Mouse (Mus musculus) cerebellum, postnatal 4 days (tissue): ENCODE results near the gene S100a1.

Source experiments
- DNase-seq, 2 experiments: peaks; one replicate each; pipeline ENCODE4 v3.0.0; 2022; ENCODE audit warnings: low spot score in 2 of 2, mixed read lengths in 1 of 2

Gene S100a1

GRCm38 (mm10) chr3:90509747-90510123, 4.5 kb downstream of the S100a1 start:
- no peak for DNase-seq

- peak; percentile 98 to 99 for DNase-seq
Measured at GRCm38 (mm10) chr3:90508950-90509746, 5.0 kb downstream of the S100a1 start, which contains the start of gene Chtop. Gene Chtop, minus strand, starts transcription at chr3:90509498.

DNA sequence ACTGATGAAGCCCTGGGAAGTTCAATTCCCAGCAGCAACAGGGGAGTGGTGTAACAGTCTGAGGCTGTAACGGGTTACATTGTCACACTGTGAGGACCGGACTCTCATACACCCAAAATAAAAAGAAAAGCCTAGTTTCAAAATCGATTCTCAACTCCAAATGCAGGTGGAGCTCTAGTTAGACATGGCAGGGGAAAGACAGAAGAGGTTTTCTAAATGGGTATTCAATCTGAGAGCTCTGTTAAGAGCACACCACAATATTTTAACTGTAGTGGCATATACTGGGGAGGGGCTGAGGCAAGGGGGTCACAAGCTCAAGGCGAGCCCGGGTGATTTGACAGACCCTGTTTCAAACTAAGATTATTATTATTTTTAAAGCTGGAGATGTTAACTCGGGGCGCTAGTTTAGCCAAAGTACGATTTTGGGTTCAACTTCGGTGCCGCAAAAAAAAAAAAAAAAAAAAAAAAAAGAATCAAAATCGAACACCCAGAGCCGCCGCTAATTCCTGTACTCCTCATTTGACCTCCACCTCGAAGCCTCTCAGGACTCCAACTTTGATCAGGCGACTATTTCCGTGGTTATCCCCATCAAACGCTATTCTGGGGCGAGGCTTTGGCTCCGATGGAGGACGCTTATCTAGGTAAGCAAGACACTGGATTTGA, 5.8 kb downstream of the S100a1 start:
- DNase-seq = no peak

- DNase-seq = no peak
Measured at GRCm38 (mm10) chr3:90506362-90506761, 7.8 kb downstream of the S100a1 start.

- no peak for DNase-seq
Measured at GRCm38 (mm10) chr3:90505216-90505615, 9.0 kb downstream of the S100a1 start.

DNA sequence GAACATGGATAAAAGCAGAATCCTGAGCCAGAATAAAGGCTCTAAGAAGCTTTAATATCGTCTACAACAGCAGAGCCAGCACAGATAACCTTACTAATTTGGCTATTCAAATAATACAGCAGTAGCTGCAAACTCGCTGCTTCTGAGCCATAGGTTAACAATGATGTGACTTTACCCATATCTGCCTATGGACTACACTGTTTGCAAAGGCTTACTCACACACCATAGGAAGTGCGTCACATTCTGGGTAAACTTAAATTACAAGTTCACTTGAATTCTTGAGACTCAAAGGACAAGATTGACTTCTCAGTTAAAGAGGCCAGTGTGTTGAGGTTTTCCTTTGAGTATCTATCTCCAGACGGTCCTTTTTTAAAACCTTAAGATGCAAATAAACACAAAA, 10.7 kb downstream of the S100a1 start:
- no peak for DNase-seq

DNA sequence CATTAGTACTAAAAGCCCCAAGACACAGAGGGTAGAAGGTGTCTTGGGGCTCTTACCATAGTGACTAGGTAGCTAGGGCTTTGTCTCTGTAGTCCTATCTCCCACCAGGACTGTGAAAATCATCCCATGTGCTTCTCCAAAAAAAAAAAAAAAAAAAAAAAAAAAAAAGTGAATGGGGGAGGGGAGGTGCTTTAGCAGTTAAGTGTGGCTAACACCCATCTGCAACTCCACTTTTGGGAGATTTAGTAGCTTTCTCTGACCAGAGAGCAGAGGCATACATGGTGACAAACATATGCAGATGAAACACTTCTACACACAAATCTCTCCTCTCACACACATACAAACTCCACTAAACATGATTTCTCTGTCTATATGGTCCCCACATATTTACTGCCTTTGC, 16.6 kb downstream of the S100a1 start:
- DNase-seq = no peak

- DNase-seq = no peak
Measured at GRCm38 (mm10) chr3:90495850-90496525, 18.2 kb downstream of the S100a1 start.

- DNase-seq = no peak
Measured at GRCm38 (mm10) chr3:90493831-90494540, 20.2 kb downstream of the S100a1 start.

DNA sequence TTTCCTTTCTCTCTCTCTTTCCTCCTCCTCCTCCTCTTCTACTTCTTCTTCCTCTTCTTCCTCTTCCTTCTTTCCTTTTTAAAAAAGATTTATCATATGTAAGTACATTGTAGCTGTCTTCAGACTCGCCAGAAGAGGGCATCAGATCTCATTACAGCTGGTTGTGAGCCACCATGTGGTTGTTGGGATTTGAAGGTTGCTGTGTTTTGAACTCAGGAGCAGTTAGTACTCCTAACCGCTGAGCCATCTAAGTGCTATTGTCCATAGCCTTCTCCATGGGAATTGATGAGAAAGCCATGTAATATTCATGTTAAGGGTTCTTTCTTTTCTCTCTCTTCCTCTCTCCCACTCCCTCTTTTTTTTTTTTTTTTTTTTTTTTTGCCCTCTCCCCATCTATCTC, 22.8 kb downstream of the S100a1 start:
- DNase-seq = no peak

GRCm38 (mm10) chr3:90490696-90491256, 23.4 kb downstream of the S100a1 start, which contains the start of gene Snapin:
Gene Snapin, minus strand, starts transcription at chr3:90491033.
- DNase-seq = peak; percentile 93 to 96

- no peak for DNase-seq
Measured at GRCm38 (mm10) chr3:90488576-90488975, 25.6 kb downstream of the S100a1 start.

DNA sequence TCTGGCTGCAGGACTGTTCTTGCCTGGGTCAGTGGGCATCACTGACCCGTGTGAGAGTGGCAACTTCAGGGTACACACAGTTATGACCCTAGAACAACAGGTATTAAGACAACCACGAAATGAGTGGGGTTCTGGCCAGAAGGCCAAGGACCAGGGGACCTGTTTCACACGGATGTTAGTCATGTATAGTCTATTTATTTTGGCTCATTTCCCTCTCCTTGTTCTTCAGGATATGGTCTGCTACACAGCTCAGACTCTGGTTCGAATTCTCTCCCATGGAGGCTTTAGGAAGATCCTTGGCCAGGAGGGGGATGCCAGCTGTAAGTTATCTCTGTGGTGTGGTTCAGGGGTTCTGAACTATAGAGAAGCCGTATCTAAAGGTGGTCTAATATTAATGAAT, 27.2 kb downstream of the S100a1 start:
- DNase-seq = no peak

DNA sequence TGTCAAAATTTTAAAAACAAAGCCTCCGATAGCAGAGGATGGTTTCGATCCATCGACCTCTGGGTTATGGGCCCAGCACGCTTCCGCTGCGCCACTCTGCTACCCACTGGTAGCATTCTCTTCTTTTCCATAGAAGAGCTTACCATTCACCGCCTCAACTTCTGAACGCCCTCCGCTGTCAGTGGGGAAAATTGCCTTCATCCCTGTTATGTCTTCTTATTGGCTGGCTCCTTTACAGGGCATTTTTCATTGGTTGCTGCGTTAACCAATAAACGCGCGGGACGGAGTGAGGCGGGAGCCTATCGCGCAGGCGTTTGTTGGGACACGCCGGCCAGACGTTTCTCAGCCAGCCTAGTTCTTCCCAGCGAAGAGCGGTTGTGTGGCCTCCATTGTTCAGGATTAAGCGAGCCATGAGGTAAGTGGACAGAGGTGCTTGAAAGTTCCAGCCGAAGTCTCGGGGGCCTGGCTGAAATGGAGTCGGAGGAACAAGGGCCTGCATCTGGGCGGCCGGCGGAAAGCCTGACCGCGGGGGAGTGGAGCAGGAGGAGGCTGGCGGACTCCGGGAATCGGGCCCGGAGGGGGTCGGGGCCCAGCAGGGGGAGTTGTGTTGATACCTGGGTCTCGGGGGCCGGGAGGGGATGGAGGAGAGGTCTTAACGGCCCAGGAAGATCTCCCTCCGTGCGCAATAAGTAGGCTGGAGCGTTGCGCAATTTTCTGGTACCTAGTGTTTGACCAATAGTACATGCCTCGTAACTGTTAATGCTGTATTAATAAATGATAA, 38.2 kb downstream of the S100a1 start, which contains the start of gene Ilf2:
Gene Ilf2 (plus strand): TSS at position 296 of the 781 bp plus-strand sequence.
- peak; percentile 93 to 95 for DNase-seq

DNA sequence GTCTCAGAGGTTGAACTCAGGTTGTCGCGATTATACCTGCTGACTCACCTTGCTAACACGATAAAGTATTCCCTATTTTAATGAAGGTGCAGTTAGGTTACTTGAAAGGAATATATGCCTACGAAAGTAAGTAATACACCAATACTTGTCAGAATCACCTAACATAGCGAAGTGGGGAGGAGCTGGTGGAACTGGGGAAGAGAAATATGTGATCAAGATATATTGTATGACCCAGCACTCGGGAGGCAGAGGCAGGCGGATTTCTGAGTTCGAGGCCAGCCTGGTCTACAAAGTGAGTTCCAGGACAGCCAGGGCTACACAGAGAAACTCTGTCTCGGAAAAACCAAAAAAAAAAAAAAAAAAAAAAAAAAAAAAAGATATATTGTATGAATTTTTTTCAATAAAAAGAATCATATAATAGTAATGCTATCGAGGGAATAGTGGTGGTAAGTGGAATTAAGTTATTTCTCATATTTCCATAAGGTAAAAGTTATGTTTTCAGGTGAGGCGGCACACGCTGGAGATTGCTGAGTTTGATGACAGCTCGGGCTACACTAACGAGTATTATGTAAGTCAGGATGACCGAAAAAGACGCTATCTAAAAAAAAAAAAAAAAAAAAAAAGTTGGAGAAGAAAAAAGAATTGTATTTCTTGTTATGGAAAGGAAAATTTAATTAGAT, 38.9 kb downstream of the S100a1 start:
- DNase-seq = no peak

DNA sequence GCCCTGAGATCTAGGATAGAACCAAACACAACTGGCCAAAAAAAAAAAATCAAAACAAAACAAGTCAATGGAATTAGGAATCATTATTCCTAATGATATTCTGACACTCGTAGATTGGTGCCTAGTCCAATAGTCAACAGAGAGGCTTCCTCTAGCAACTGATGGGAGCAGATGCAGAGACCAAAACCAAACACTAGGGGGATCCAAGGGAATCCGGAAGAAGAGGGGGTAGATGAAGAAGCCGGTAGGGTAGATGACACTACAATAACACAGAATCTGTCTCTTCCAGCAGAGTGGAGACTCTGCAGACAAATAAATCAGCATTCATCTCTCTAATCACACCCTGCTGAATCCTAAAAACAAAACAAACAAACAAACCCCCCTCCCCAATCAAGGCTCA, 42.0 kb downstream of the S100a1 start:
- no peak for DNase-seq

DNA sequence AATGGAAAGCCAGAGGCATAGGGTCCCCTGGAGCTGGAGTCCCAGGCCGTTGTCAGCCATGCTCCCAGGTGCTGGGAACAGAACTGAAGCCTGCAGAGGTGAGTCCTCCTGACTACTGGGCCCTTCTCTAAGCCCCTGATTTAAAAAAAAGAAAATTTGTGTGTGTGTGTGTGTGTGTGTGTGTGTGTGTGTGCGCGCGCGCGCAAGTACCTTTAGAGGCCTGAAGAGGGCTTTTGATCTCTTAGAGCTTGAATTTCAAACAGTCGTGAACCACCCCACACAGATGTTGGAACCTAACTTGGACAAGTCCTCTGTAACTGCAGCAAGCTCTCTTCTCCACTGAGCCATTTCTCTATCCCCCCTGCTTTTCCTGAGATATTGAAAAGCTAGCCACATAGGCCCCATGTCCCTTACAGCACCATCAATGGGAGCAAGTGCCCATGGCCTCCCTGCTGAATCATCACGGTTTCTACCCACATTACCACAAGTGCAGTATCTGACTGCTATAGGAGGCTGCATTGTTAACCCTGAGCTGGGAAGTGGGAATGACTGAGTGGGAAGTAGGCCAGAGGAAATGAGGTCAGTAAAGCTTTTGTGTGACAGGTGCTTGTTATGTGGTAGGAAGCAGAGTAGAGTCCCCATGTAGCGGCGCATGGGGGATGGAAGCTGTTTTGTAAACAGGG, 46.4 kb downstream of the S100a1 start:
- no peak for DNase-seq

- DNase-seq = peak in 1 of 2 experiments; percentile 41
Measured at GRCm38 (mm10) chr3:90466311-90466766, 47.9 kb downstream of the S100a1 start.

DNA sequence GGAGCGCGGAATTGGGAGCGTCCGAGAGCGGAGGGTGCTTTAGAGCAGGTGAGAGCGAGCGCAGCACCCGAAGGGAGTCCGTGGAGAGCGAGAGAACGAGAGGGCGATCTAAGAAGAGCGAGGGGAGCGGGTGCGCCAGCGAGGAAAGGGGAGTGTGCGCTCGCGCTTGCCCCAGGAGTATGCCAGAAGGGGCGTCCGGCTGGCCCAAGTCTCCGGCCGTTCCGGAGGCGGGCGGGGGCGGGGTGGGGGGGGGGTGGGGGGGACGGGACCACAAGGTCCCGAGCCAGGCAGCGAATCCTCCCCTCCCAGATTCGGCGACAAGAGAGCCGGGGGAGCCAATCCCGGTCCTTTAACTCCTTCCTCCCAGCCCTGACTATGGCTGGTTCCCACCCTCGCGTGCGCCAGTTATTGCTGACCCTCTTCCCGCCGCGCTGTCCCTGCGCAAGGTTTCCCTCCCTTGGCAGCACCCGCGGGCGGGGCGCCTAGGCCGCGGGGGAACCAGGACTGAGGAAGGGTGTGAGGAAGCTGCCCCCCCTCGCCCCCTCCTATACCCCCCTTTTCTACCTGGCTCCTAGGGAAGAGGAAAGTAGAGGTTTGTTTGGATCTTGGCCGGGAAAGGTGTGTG, 48.4 kb downstream of the S100a1 start, which contains the start of gene Npr1:
Gene Npr1 (minus strand): TSS at position 181 of the 625 bp plus-strand sequence.
- peak in 1 of 2 experiments; percentile 25 for DNase-seq
